ENCODE assay signal across 23 mouse cellular contexts in genomic region chr1:137806252-137806651, GRCm38 (mm10).
DNase-seq lines count a peak whose midpoint lies in the region; ATAC-seq and TF ChIP-seq lines count a peak whose summit lies in the region.
"Had no signal": no experiment of that assay in that cellular context is flagged by ENCODE, and none has a peak within 500 bp of the region (broad histone marks: within the 10 kb centered on the region; RNA-seq: fewer than 3 reads in every experiment).

No protein-coding gene starts in this region.

- no peak for TF ChIP-seq POLR2A in bone marrow, adult 2 months (IDR thresholded peaks at IDR 0.05; ENCODE audit: borderline replicate concordance, control insufficient read depth, low read depth, low read length)

- no peaks in the 10 kb centered on the region for H3K36me3 ChIP-seq in liver, postnatal 0 days (replicated peaks; ENCODE audit: insufficient read depth, low read length)
- H3K36me3 ChIP-seq in neural tube, embryonic 15.5 days, result no peaks in the 10 kb centered on the region
- H3K36me3 ChIP-seq: embryonic facial prominence, embryonic 10.5 days; G1E; heart, embryonic 12.5 days; neural tube, embryonic 13.5 days; stomach, embryonic 15.5 days had no signal

- TF ChIP-seq CTCF in liver, postnatal 0 days (IDR thresholded peaks at IDR 0.05; ENCODE audit: low read depth), result no peak
- no peak for TF ChIP-seq CTCF in bone marrow, adult 2 months (IDR thresholded peaks at IDR 0.05; ENCODE audit: control insufficient read depth, insufficient read depth, low read length)

- H3K27ac ChIP-seq in liver, postnatal 0 days (ENCODE audit: low read depth), result peak overlapping the region; percentile 71
- peak overlapping the region; percentile 79 for H3K27ac ChIP-seq in bone marrow, adult 2 months (ENCODE audit: control insufficient read depth, insufficient read depth, low read depth, low read length, poor library complexity)
- no peak overlapping the region for H3K27ac ChIP-seq in neural tube, embryonic 15.5 days (replicated peaks)
- H3K27ac ChIP-seq: embryonic facial prominence, embryonic 10.5 days; gastrocnemius, adult 2 months; left cerebral cortex, adult 2 months; liver, embryonic 14.5 days; neural tube, embryonic 13.5 days; stomach, embryonic 15.5 days had no signal

- no peak overlapping the region for H3K4me3 ChIP-seq in liver, postnatal 0 days (ENCODE audit: low read depth, low read length)
- H3K4me3 ChIP-seq in bone marrow, adult 2 months (replicated peaks; ENCODE audit: control insufficient read depth, low read depth, low read length), result peak overlapping the region; percentile 27
- H3K4me3 ChIP-seq in neural tube, embryonic 15.5 days (replicated peaks), result no peak overlapping the region
- H3K4me3 ChIP-seq: embryonic facial prominence, embryonic 10.5 days; gastrocnemius, adult 2 months; heart, embryonic 12.5 days; left cerebral cortex, adult 2 months; neural tube, embryonic 13.5 days; stomach, embryonic 15.5 days had no signal

- peak overlapping the region; percentile 58 for H3K4me2 ChIP-seq in liver, postnatal 0 days (ENCODE audit: low read depth, low read length)
- no peak overlapping the region for H3K4me2 ChIP-seq in neural tube, embryonic 15.5 days
- H3K4me2 ChIP-seq: heart, embryonic 12.5 days; midbrain, embryonic 11.5 days; neural tube, embryonic 13.5 days; stomach, embryonic 15.5 days had no signal

- DNase-seq in liver, postnatal 0 days, result no peak
- DNase-seq in liver, result no peak
- DNase-seq in thymus, postnatal 25 days, result peak; percentile 51
- no peak for DNase-seq in kidney, adult 18-20 months
- no peak for DNase-seq in natural killer cell, adult 2 months (ENCODE audit: low spot score in 2 of 2)
- DNase-seq: adrenal gland, postnatal 36 days; cerebellum, adult 2 months; cerebellum, postnatal 36 days; gastrocnemius, adult 2 months; kidney, adult 8-10 months; kidney, postnatal 36 days; layer of hippocampus, adult 9-11 months had no signal

- H3K9ac ChIP-seq in liver, postnatal 0 days (replicated peaks), result no peak overlapping the region
- H3K9ac ChIP-seq in neural tube, embryonic 15.5 days (replicated peaks), result no peak overlapping the region
- H3K9ac ChIP-seq: heart, embryonic 12.5 days; liver, embryonic 14.5 days; neural tube, embryonic 13.5 days; stomach, embryonic 15.5 days had no signal

- ATAC-seq in liver, postnatal 0 days, result peak; percentile 25; the same call in 1 of the 2 replicates
- ATAC-seq in megakaryocyte progenitor cell, adult 5-6 weeks (replicated peaks; ENCODE audit: poor library complexity), result peak; percentile 26
- no peak for ATAC-seq in neural tube, embryonic 15.5 days (ENCODE audit: low FRiP score)

- no peak for TF ChIP-seq EP300 in liver, postnatal 0 days (IDR thresholded peaks at IDR 0.05; ENCODE audit: low read depth)

- no peaks in the 10 kb centered on the region for H3K9me3 ChIP-seq in liver, postnatal 0 days (ENCODE audit: low read length)
- H3K9me3 ChIP-seq in neural tube, embryonic 15.5 days (replicated peaks), result no peaks in the 10 kb centered on the region
- H3K9me3 ChIP-seq: embryonic facial prominence, embryonic 10.5 days; heart, embryonic 12.5 days; neural tube, embryonic 13.5 days; stomach, embryonic 15.5 days had no signal

- H3K4me1 ChIP-seq in liver, postnatal 0 days (ENCODE audit: insufficient read depth), result no peaks in the 10 kb centered on the region
- no peaks in the 10 kb centered on the region; the same call in 1 of the 2 replicates for H3K4me1 ChIP-seq in bone marrow, adult 2 months (ENCODE audit: control insufficient read depth, insufficient read depth, low read length)
- no peaks in the 10 kb centered on the region for H3K4me1 ChIP-seq in neural tube, embryonic 15.5 days
- H3K4me1 ChIP-seq: embryonic facial prominence, embryonic 10.5 days; heart, embryonic 12.5 days; neural tube, embryonic 13.5 days; stomach, embryonic 15.5 days had no signal

- WGBS in liver, postnatal 0 days (ENCODE audit: insufficient replicate concordance), result 40% methylated on average over 8 of the region's 8 CpGs
- WGBS in bone marrow, adult 2 months, result 19% methylated on average over 8 of the region's 8 CpGs
- WGBS in neural tube, embryonic 15.5 days, result 88% methylated on average over 8 of the region's 8 CpGs

- H3K27me3 ChIP-seq in liver, postnatal 0 days (ENCODE audit: insufficient read depth, low read length), result no peaks in the 10 kb centered on the region
- H3K27me3 ChIP-seq in neural tube, embryonic 15.5 days (replicated peaks), result no peaks in the 10 kb centered on the region
- H3K27me3 ChIP-seq: heart, embryonic 12.5 days; neural tube, embryonic 13.5 days; stomach, embryonic 15.5 days had no signal
